ENCODE assay signal across 21 mouse cellular contexts in the genomic region with DNA sequence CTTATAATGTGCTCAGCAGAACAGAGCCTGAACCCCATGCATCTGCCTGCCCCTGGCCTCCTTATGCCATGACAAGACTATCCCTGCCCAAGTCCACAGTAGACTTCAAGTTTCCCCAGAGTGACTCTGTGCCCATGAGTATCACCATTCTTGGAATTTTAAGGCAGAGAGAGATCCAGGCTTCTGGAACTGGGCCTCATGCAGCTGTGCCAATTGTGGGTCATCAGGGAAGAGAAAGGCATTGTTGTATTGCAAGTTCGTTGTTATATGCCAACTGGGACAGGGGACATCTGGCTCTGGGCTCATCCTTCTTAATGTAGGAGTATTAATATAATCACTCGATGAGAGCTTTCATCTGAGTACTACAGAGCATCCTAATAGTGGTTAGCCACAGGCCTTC.
DNase-seq lines count a peak whose midpoint lies in the region; ATAC-seq lines count a peak whose summit lies in the region.
"Had no signal": no experiment of that assay in that cellular context is flagged by ENCODE, and none has a peak within 500 bp of the region (broad histone marks: within the 10 kb centered on the region; RNA-seq: fewer than 3 reads in every experiment).

No protein-coding gene starts in this region.

- no peaks in the 10 kb centered on the region for H3K9me3 ChIP-seq in hindbrain, embryonic 13.5 days
- H3K9me3 ChIP-seq in hindbrain, embryonic 11.5 days (ENCODE audit: control insufficient read depth, low read length) = no peaks in the 10 kb centered on the region
- H3K9me3 ChIP-seq in embryonic facial prominence, embryonic 10.5 days = no peaks in the 10 kb centered on the region
- no peaks in the 10 kb centered on the region for H3K9me3 ChIP-seq in limb, embryonic 10.5 days (replicated peaks)
- H3K9me3 ChIP-seq in limb, embryonic 12.5 days = no peaks in the 10 kb centered on the region
- H3K9me3 ChIP-seq in forebrain, embryonic 15.5 days = no peaks in the 10 kb centered on the region
- H3K9me3 ChIP-seq: embryonic facial prominence, embryonic 12.5 days; forebrain, embryonic 10.5 days; forebrain, embryonic 12.5 days had no signal

- H3K4me3 ChIP-seq in hindbrain, embryonic 13.5 days = no peak overlapping the region
- no peak overlapping the region for H3K4me3 ChIP-seq in hindbrain, embryonic 11.5 days (ENCODE audit: low read depth, low read length)
- H3K4me3 ChIP-seq in embryonic facial prominence, embryonic 10.5 days = no peak overlapping the region
- no peak overlapping the region for H3K4me3 ChIP-seq in limb, embryonic 10.5 days
- H3K4me3 ChIP-seq in limb, embryonic 12.5 days (replicated peaks) = no peak overlapping the region
- no peak overlapping the region for H3K4me3 ChIP-seq in forebrain, embryonic 15.5 days
- H3K4me3 ChIP-seq: embryonic facial prominence, embryonic 12.5 days; forebrain, embryonic 10.5 days; forebrain, embryonic 12.5 days had no signal

- DNase-seq in hindbrain, embryonic 11.5 days (ENCODE audit: low spot score) = no peak
- no peak for DNase-seq in embryonic facial prominence, embryonic 10.5 days (ENCODE audit: low spot score)
- DNase-seq in limb, embryonic 10.5 days (ENCODE audit: low spot score) = no peak
- no peak for DNase-seq in left cerebral cortex, adult 9 months (ENCODE audit: low spot score in 2 of 2)
- DNase-seq in urinary bladder, postnatal 36 days (ENCODE audit: low spot score in 2 of 2) = no peak
- DNase-seq: adrenal gland, adult 8-10 months; adrenal gland, postnatal 14 days; adrenal gland, postnatal 36 days; cerebellum, adult 11-12 months; cerebellum, adult 2 months; cerebellum, adult 9-10 months; cerebellum, postnatal 10 days; cerebellum, postnatal 25 days; forebrain, postnatal 0 days had no signal

- H3K27me3 ChIP-seq in hindbrain, embryonic 13.5 days = no peaks in the 10 kb centered on the region
- no peaks in the 10 kb centered on the region for H3K27me3 ChIP-seq in hindbrain, embryonic 11.5 days (ENCODE audit: control insufficient read depth, insufficient read depth, low read length)
- no peaks in the 10 kb centered on the region for H3K27me3 ChIP-seq in embryonic facial prominence, embryonic 10.5 days (replicated peaks; ENCODE audit: low read depth, poor library complexity, severe bottlenecking)
- H3K27me3 ChIP-seq in limb, embryonic 10.5 days (ENCODE audit: low read depth, poor library complexity, severe bottlenecking) = no peaks in the 10 kb centered on the region
- H3K27me3 ChIP-seq in limb, embryonic 12.5 days = no peaks in the 10 kb centered on the region
- no peaks in the 10 kb centered on the region for H3K27me3 ChIP-seq in forebrain, embryonic 15.5 days
- H3K27me3 ChIP-seq: embryonic facial prominence, embryonic 12.5 days; forebrain, embryonic 12.5 days had no signal

- no peaks in the 10 kb centered on the region for H3K36me3 ChIP-seq in hindbrain, embryonic 13.5 days
- H3K36me3 ChIP-seq in hindbrain, embryonic 11.5 days (ENCODE audit: control insufficient read depth, insufficient read depth, low read length) = no peaks in the 10 kb centered on the region
- H3K36me3 ChIP-seq in embryonic facial prominence, embryonic 10.5 days (replicated peaks) = no peaks in the 10 kb centered on the region
- no peaks in the 10 kb centered on the region for H3K36me3 ChIP-seq in limb, embryonic 10.5 days
- H3K36me3 ChIP-seq in limb, embryonic 12.5 days = no peaks in the 10 kb centered on the region
- no peaks in the 10 kb centered on the region for H3K36me3 ChIP-seq in forebrain, embryonic 15.5 days
- H3K36me3 ChIP-seq: embryonic facial prominence, embryonic 12.5 days; forebrain, embryonic 10.5 days; forebrain, embryonic 12.5 days had no signal

- no peak overlapping the region for H3K9ac ChIP-seq in hindbrain, embryonic 13.5 days
- H3K9ac ChIP-seq in hindbrain, embryonic 11.5 days (ENCODE audit: low read depth, low read length) = no peak overlapping the region
- H3K9ac ChIP-seq in limb, embryonic 12.5 days (replicated peaks) = no peak overlapping the region
- H3K9ac ChIP-seq in forebrain, embryonic 15.5 days (replicated peaks) = no peak overlapping the region
- H3K9ac ChIP-seq: embryonic facial prominence, embryonic 12.5 days; forebrain, embryonic 12.5 days; forebrain, postnatal 0 days had no signal

- peaks cover 12% of the 10 kb centered on the region for H3K4me1 ChIP-seq in hindbrain, embryonic 13.5 days (replicated peaks)
- no peaks in the 10 kb centered on the region for H3K4me1 ChIP-seq in hindbrain, embryonic 11.5 days (replicated peaks; ENCODE audit: control insufficient read depth, insufficient read depth, low read length)
- H3K4me1 ChIP-seq in embryonic facial prominence, embryonic 10.5 days = peaks cover 17% of the 10 kb centered on the region
- peaks cover 30% of the 10 kb centered on the region for H3K4me1 ChIP-seq in limb, embryonic 10.5 days
- H3K4me1 ChIP-seq in limb, embryonic 12.5 days (replicated peaks) = peaks cover 24% of the 10 kb centered on the region
- H3K4me1 ChIP-seq in forebrain, embryonic 15.5 days = no peaks in the 10 kb centered on the region
- H3K4me1 ChIP-seq: forebrain, embryonic 10.5 days; forebrain, embryonic 12.5 days had no signal

- H3K27ac ChIP-seq in hindbrain, embryonic 13.5 days = 0 out of 2 replicates have a peak overlapping the region, but pooled peaks have one; percentile 18
- no peak overlapping the region for H3K27ac ChIP-seq in hindbrain, embryonic 11.5 days (ENCODE audit: low read depth, low read length)
- H3K27ac ChIP-seq in embryonic facial prominence, embryonic 10.5 days (replicated peaks) = 0 out of 2 replicates have a peak overlapping the region, but pooled peaks have one; percentile 30
- peak overlapping the region; percentile 80 for H3K27ac ChIP-seq in limb, embryonic 10.5 days
- H3K27ac ChIP-seq in limb, embryonic 12.5 days = 0 out of 2 replicates have a peak overlapping the region, but pooled peaks have one; percentile 41
- no peak overlapping the region for H3K27ac ChIP-seq in forebrain, embryonic 15.5 days (replicated peaks)
- H3K27ac ChIP-seq: embryonic facial prominence, embryonic 12.5 days; forebrain, embryonic 10.5 days; forebrain, embryonic 12.5 days had no signal

- no peak for ATAC-seq in hindbrain, embryonic 13.5 days (ENCODE audit: low FRiP score)
- no peak for ATAC-seq in hindbrain, embryonic 11.5 days (ENCODE audit: low FRiP score)
- no peak for ATAC-seq in limb, embryonic 12.5 days (ENCODE audit: insufficient number of reproducible peaks, insufficient read depth, low FRiP score, low TSS enrichment, low read depth)
- no peak for ATAC-seq in forebrain, embryonic 15.5 days (replicated peaks)
- ATAC-seq: forebrain, embryonic 14.5 days; forebrain, postnatal 0 days had no signal

- no peak overlapping the region for H3K4me2 ChIP-seq in hindbrain, embryonic 13.5 days
- H3K4me2 ChIP-seq in hindbrain, embryonic 11.5 days (replicated peaks; ENCODE audit: low read depth, low read length) = no peak overlapping the region
- H3K4me2 ChIP-seq in limb, embryonic 12.5 days = no peak overlapping the region
- no peak overlapping the region for H3K4me2 ChIP-seq in forebrain, embryonic 15.5 days (replicated peaks)
- H3K4me2 ChIP-seq: embryonic facial prominence, embryonic 12.5 days; forebrain, embryonic 12.5 days had no signal

- 83% methylated on average over 2 of the region's 2 CpGs for WGBS in hindbrain, embryonic 13.5 days
- WGBS in hindbrain, embryonic 11.5 days = 89% methylated on average over 2 of the region's 2 CpGs
- WGBS in embryonic facial prominence, embryonic 10.5 days = 96% methylated on average over 2 of the region's 2 CpGs
- 91% methylated on average over 2 of the region's 2 CpGs for WGBS in limb, embryonic 10.5 days
- WGBS in limb, embryonic 12.5 days = 87% methylated on average over 2 of the region's 2 CpGs
- WGBS in forebrain, embryonic 15.5 days = 84% methylated on average over 2 of the region's 2 CpGs

Comparison
In these comparisons a context has a peak if more than half of its experiments do, and no peak if none do; other contexts are left out.
1. H3K27ac ChIP-seq: peak in hindbrain, embryonic 13.5 days (single experiment), embryonic facial prominence, embryonic 10.5 days (single experiment), limb, embryonic 10.5 days (single experiment) and limb, embryonic 12.5 days (single experiment); none in hindbrain, embryonic 11.5 days (single experiment) and forebrain, embryonic 15.5 days (single experiment).